Mouse (Mus musculus) megakaryocyte progenitor cell, adult 5-6 weeks (primary cell): ENCODE measurements around the gene Gart. TPM values are rescaled to one million over a fixed set of nuclear protein-coding genes. Genes with fewer than 3 reads are reported as not detected.

Experiments
- total RNA-seq, 2 experiments: library from RNA; stranded (forward) in 1 of 2; stranded (reverse) in 1 of 2; fragments of 157-497, 149-512 nt in 1 of 2; fragments of 200-1000 nt in 1 of 2; gene quantifications; 2 replicates each; pipeline versions ENCODE4 v1.2.3 to v1.2.4; 2015 to 2017

Gart gene
- total RNA-seq, 2 experiments from 2014 or later, result 162 to 438 TPM

Other genes starting within 250 kb of the Gart start
- gene Il10rb, start 240.8 kb downstream of the Gart start, total RNA-seq (2015), result 42.7 and 46.2 TPM in 2 replicates
- 36.6 and 39.2 TPM in 2 replicates for gene Il10rb, start 240.8 kb downstream of the Gart start, total RNA-seq (2017)
- gene Ifnar1, start 161.7 kb downstream of the Gart start, total RNA-seq (2015), result 32.2 and 33.3 TPM in 2 replicates
- 34.7 and 36.3 TPM in 2 replicates for gene Ifnar1, start 161.7 kb downstream of the Gart start, total RNA-seq (2017)
- gene Ifngr2, start 99.9 kb downstream of the Gart start, total RNA-seq (2015), result 17.4 and 20.3 TPM in 2 replicates
- gene Ifngr2, start 99.9 kb downstream of the Gart start, total RNA-seq (2017), result 14.1 and 16.0 TPM in 2 replicates
- 51.9 and 59.3 TPM in 2 replicates for gene Tmem50b, start 49.2 kb downstream of the Gart start, total RNA-seq (2015)
- 42.9 and 44.3 TPM in 2 replicates for gene Tmem50b, start 49.2 kb downstream of the Gart start, total RNA-seq (2017)
- gene Dnajc28, start 27.9 kb downstream of the Gart start, total RNA-seq (2015), result 2.3 and 3.9 TPM in 2 replicates
- gene Dnajc28, start 27.9 kb downstream of the Gart start, total RNA-seq (2017), result 4.1 and 5.7 TPM in 2 replicates
- gene Son, start 554 bp upstream of the Gart start, total RNA-seq (2015), result 332 and 375 TPM in 2 replicates
- 178 and 233 TPM in 2 replicates for gene Son, start 554 bp upstream of the Gart start, total RNA-seq (2017)
- 16.4 and 17.0 TPM in 2 replicates for gene Donson, start 41.8 kb upstream of the Gart start, total RNA-seq (2015)
- gene Donson, start 41.8 kb upstream of the Gart start, total RNA-seq (2017), result 20.4 and 33.7 TPM in 2 replicates
- gene Cryzl1, start 82.0 kb upstream of the Gart start, total RNA-seq (2015), result 55.2 and 63.8 TPM in 2 replicates
- gene Cryzl1, start 82.0 kb upstream of the Gart start, total RNA-seq (2017), result 57.2 and 79.0 TPM in 2 replicates
- 4.1 TPM in 2 replicates for gene Itsn1, start 82.3 kb upstream of the Gart start, total RNA-seq (2015)
- gene Itsn1, start 82.3 kb upstream of the Gart start, total RNA-seq (2017), result 6.0 and 7.9 TPM in 2 replicates